Mouse (Mus musculus): ENCODE results near the gene Barhl2.

GRCm38 (mm10) chr5:106449720-106450425 is 8.1 kb downstream of the Barhl2 start:
- TF ChIP-seq POLR2A (IDR thresholded peaks at IDR 0.05; ENCODE audit: insufficient read depth, low read length): no peak
- no peak for TF ChIP-seq CTCF (IDR thresholded peaks at IDR 0.05; ENCODE audit: low read depth, low read length)
